Mouse (Mus musculus) midbrain, embryonic 16.5 days (tissue): ENCODE measurements around the gene Tollip. TPM values are rescaled to one million over a fixed set of nuclear protein-coding genes. Genes with fewer than 3 reads are reported as not detected.

Experiments
- ATAC-seq: fragments of 200-750 bp; cut with Nextera tagmentation; 2 replicates; pipeline ENCODE4 v1.8.0; 2017; ENCODE audit warnings: moderate TSS enrichment
- H3K27ac ChIP-seq: fragments of 300-500 bp; sonication (generic); 2 replicates; pipeline ENCODE4 v1.5.1; 2014; ENCODE audit warnings: mild to moderate bottlenecking, low read length, mixed read lengths
- H3K27me3 ChIP-seq: fragments of 300-500 bp; sonication (generic); 2 replicates; pipeline ENCODE4 v1.6.1; 2014; ENCODE audit warnings: low read depth, low read length, mixed read lengths; ENCODE audit not compliant: control insufficient read depth, insufficient read depth
- H3K36me3 ChIP-seq: fragments of 300-500 bp; sonication (generic); 2 replicates; pipeline ENCODE4 v1.6.1; 2014; ENCODE audit warnings: mild to moderate bottlenecking, low read length, moderate library complexity, mixed read lengths; ENCODE audit not compliant: control insufficient read depth, insufficient read depth
- H3K4me1 ChIP-seq: fragments of 300-500 bp; sonication (generic); 2 replicates; pipeline ENCODE4 v1.6.1; 2014; ENCODE audit warnings: mild to moderate bottlenecking, low read length, mixed read lengths; ENCODE audit not compliant: control insufficient read depth, insufficient read depth
- H3K4me2 ChIP-seq: fragments of 300-500 bp; sonication (generic); 2 replicates; pipeline ENCODE4 v1.6.1; 2014; ENCODE audit warnings: mild to moderate bottlenecking, low read length, mixed read lengths
- H3K4me3 ChIP-seq: fragments of 300-500 bp; sonication (generic); 2 replicates; pipeline ENCODE4 v1.5.1; 2014; ENCODE audit warnings: low read depth, mild to moderate bottlenecking, low read length, moderate library complexity, mixed read lengths
- H3K9ac ChIP-seq: fragments of 300-500 bp; sonication (generic); 2 replicates; pipeline ENCODE4 v1.6.1; 2014; ENCODE audit warnings: low read depth, low read length, mixed read lengths
- H3K9me3 ChIP-seq: fragments of 300-500 bp; sonication (generic); replicated peaks from 2 replicates; pipeline ENCODE4 v1.6.1; 2014; ENCODE audit warnings: mild to moderate bottlenecking, low read length, mixed read lengths; ENCODE audit not compliant: control insufficient read depth, poor library complexity, severe bottlenecking
- WGBS: fragments of 180-500 bp; shearing (Covaris S2); extraction: QIAGEN DNeasy Blood & Tissue Kit; methylation state at CpG from one replicate; pipeline ENCODE4 v1.1.7; 2014; 5-methylcytosine and 5-hydroxymethylcytosine counted together
- polyA plus RNA-seq: library from polyadenylated mRNA; unstranded; fragments of >200 nt; fragmentation: Nextera tagmentation; extraction: Ambion mirVana; gene quantifications from 2 replicates; pipeline ENCODE4 v1.2.1, GENCODE M21; 2015

Gene Tollip
- polyA plus RNA-seq, 1 experiment from 2014 or later = 86.6 TPM

- H3K4me1 ChIP-seq = peaks cover 89% of the 10 kb centered on the region
Observed at GRCm38 (mm10) chr7:141955565-141956173, 37.4 kb upstream of the Tollip start.

GRCm38 (mm10) chr7:141953616-141954015 is 35.3 kb upstream of the Tollip start:
- Histone ChIP-seq H3K36me3 (peaks cover 4% of the 10 kb centered on the region), H3K4me3 (no peak overlapping the region), H3K27ac (no peak overlapping the region), H3K4me1 (peaks cover 74% of the 10 kb centered on the region), H3K9me3 (no peaks in the 10 kb centered on the region), H3K4me2 (peak overlapping the region; percentile 3; the same call in 1 of the 2 replicates), H3K27me3 (no peaks in the 10 kb centered on the region), H3K9ac (peak overlapping the region; percentile 18)
- 70% methylated on average over 6 of the region's 6 CpGs for WGBS
- no peak for ATAC-seq

More at GRCm38 (mm10) chr7:141955565-141956173, 37.4 kb upstream of the Tollip start:
- Histone ChIP-seq H3K9ac (0 out of 2 replicates have a peak overlapping the region, but pooled peaks have one; percentile 12), H3K27ac (no peak overlapping the region), H3K36me3 (peaks cover 4% of the 10 kb centered on the region), H3K27me3 (no peaks in the 10 kb centered on the region), H3K4me2 (no peak overlapping the region), H3K9me3 (no peaks in the 10 kb centered on the region), H3K4me3 (no peak overlapping the region)
- no peak for ATAC-seq
- 64% methylated on average over 5 of the region's 5 CpGs for WGBS

- H3K9ac ChIP-seq = no peak overlapping the region
- H3K4me1 ChIP-seq = peaks cover 73% of the 10 kb centered on the region
- 85% methylated on average over 4 of the region's 4 CpGs for WGBS
- no peaks in the 10 kb centered on the region for H3K27me3 ChIP-seq
- no peak overlapping the region for H3K4me2 ChIP-seq
- H3K27ac ChIP-seq = no peak overlapping the region
- H3K4me3 ChIP-seq = no peak overlapping the region
- peaks cover 4% of the 10 kb centered on the region for H3K36me3 ChIP-seq
- H3K9me3 ChIP-seq = no peaks in the 10 kb centered on the region
- no peak for ATAC-seq
Observed at GRCm38 (mm10) chr7:141952920-141953319, 34.6 kb upstream of the Tollip start.

- Histone ChIP-seq H3K36me3 (peaks cover 4% of the 10 kb centered on the region), H3K27ac (peak overlapping the region; percentile 23; the same call in 1 of the 2 replicates), H3K9me3 (no peaks in the 10 kb centered on the region), H3K27me3 (no peaks in the 10 kb centered on the region), H3K9ac (peak overlapping the region; percentile 100; the same call in 1 of the 2 replicates), H3K4me2 (peak overlapping the region; percentile 99), H3K4me3 (peak overlapping the region; percentile 95), H3K4me1 (peaks cover 64% of the 10 kb centered on the region)
- ATAC-seq = no peak
- WGBS = 85% methylated on average over 4 of the region's 4 CpGs
Observed at GRCm38 (mm10) chr7:141951821-141952220, 33.5 kb upstream of the Tollip start.

GRCm38 (mm10) chr7:141950104-141951013 is 32.1 kb upstream of the Tollip start:
- no peaks in the 10 kb centered on the region for H3K9me3 ChIP-seq
- peak; percentile 26 for ATAC-seq
- peaks cover 4% of the 10 kb centered on the region for H3K36me3 ChIP-seq
- peak overlapping the region; percentile 95 for H3K4me3 ChIP-seq
- peak overlapping the region; percentile 96 for H3K27ac ChIP-seq
- under 1% methylated on average over 64 of the region's 84 CpGs for WGBS
- peak overlapping the region; percentile 99 for H3K4me2 ChIP-seq
- H3K9ac ChIP-seq = peak overlapping the region; percentile 100
- H3K27me3 ChIP-seq = no peaks in the 10 kb centered on the region
- H3K4me1 ChIP-seq = peaks cover 60% of the 10 kb centered on the region

- peak overlapping the region; percentile 100 for H3K9ac ChIP-seq
- peak overlapping the region; percentile 95 for H3K4me3 ChIP-seq
- 2% methylated on average over 28 of the region's 54 CpGs for WGBS
- H3K9me3 ChIP-seq = no peaks in the 10 kb centered on the region
- peaks cover 57% of the 10 kb centered on the region for H3K4me1 ChIP-seq
- ATAC-seq = peak; percentile 18
- H3K27ac ChIP-seq = peak overlapping the region; percentile 96
- H3K27me3 ChIP-seq = no peaks in the 10 kb centered on the region
- H3K36me3 ChIP-seq = peaks cover 4% of the 10 kb centered on the region
- H3K4me2 ChIP-seq = peak overlapping the region; percentile 99
Observed at GRCm38 (mm10) chr7:141949799-141950103, 31.4 kb upstream of the Tollip start.

- peaks cover 4% of the 10 kb centered on the region for H3K36me3 ChIP-seq
- peak within 1 kb of the TSS; percentile 95 for H3K4me3 ChIP-seq
- peak within 1 kb of the TSS; percentile 99 for H3K4me2 ChIP-seq
- H3K27ac ChIP-seq = peak within 1 kb of the TSS; percentile 96
- peaks cover 51% of the 10 kb centered on the region for H3K4me1 ChIP-seq
- 1% methylated on average over 51 of the region's 55 CpGs for WGBS
- peak; percentile 94 for ATAC-seq
- H3K27me3 ChIP-seq = no peaks in the 10 kb centered on the region
- peak within 1 kb of the TSS; percentile 100 for H3K9ac ChIP-seq
- H3K9me3 ChIP-seq = no peaks in the 10 kb centered on the region
Observed at GRCm38 (mm10) chr7:141948906-141949798, 30.8 kb upstream of the Tollip start, which contains the start of gene Brsk2. Gene Brsk2, plus strand, starts transcription at chr7:141949751.

- no peak overlapping the region; the same call in 1 of the 2 replicates for H3K27ac ChIP-seq
- no peak overlapping the region for H3K4me3 ChIP-seq
- WGBS = 100% methylated on average over 1 of the region's 1 CpGs
- H3K27me3 ChIP-seq = no peaks in the 10 kb centered on the region
- H3K9me3 ChIP-seq = no peaks in the 10 kb centered on the region
- H3K9ac ChIP-seq = no peak overlapping the region
- no peak for ATAC-seq
- peaks cover 4% of the 10 kb centered on the region for H3K36me3 ChIP-seq
- peak overlapping the region; percentile 60 for H3K4me2 ChIP-seq
- H3K4me1 ChIP-seq = peaks cover 40% of the 10 kb centered on the region
Observed at GRCm38 (mm10) chr7:141948045-141948444, 29.7 kb upstream of the Tollip start.
